Mouse (Mus musculus) limb, embryonic 12.5 days (tissue): ENCODE data around the gene Kras. TPM values are rescaled to one million over a fixed set of nuclear protein-coding genes. Genes with fewer than 3 reads are reported as not detected.

Experiments used
- ATAC-seq: fragments of 200-750 bp; cut with Nextera tagmentation; 2 replicates; pipeline ENCODE4 v1.8.0; 2017; ENCODE audit warnings: low read depth, moderate TSS enrichment; ENCODE audit not compliant: insufficient number of reproducible peaks, insufficient read depth, low FRiP score, low TSS enrichment
- H3K27ac ChIP-seq: fragments of 300-500 bp; sonication (generic); 2 replicates; pipeline ENCODE4 v1.5.1; 2016; ENCODE audit warnings: mild to moderate bottlenecking, moderate library complexity
- H3K27me3 ChIP-seq: fragments of 300-500 bp; sonication (generic); 2 replicates; pipeline ENCODE4 v1.6.1; 2016; ENCODE audit warnings: mild to moderate bottlenecking, moderate library complexity
- H3K36me3 ChIP-seq: fragments of 300-500 bp; sonication (generic); 2 replicates; pipeline ENCODE4 v1.6.1; 2016; ENCODE audit warnings: mild to moderate bottlenecking, moderate library complexity
- H3K4me1 ChIP-seq: fragments of 300-500 bp; sonication (generic); replicated peaks from 2 replicates; pipeline ENCODE4 v1.6.1; 2016
- H3K4me2 ChIP-seq: fragments of 300-500 bp; sonication (generic); 2 replicates; pipeline ENCODE4 v1.6.1; 2016; ENCODE audit warnings: mild to moderate bottlenecking, moderate library complexity
- H3K4me3 ChIP-seq: fragments of 300-500 bp; sonication (generic); replicated peaks from 2 replicates; pipeline ENCODE4 v1.5.1; 2016; ENCODE audit warnings: mild to moderate bottlenecking
- H3K9ac ChIP-seq: fragments of 300-500 bp; sonication (generic); replicated peaks from 2 replicates; pipeline ENCODE4 v1.6.1; 2016; ENCODE audit warnings: mild to moderate bottlenecking, moderate library complexity
- H3K9me3 ChIP-seq: fragments of 300-500 bp; sonication (generic); 2 replicates; pipeline ENCODE4 v1.6.1; 2016; ENCODE audit warnings: mild to moderate bottlenecking, moderate library complexity
- WGBS: fragments of 180-500 bp; shearing (Covaris S2); methylation state at CpG from one replicate; pipeline ENCODE4 v1.1.7; 2016; 5-methylcytosine and 5-hydroxymethylcytosine counted together
- polyA plus RNA-seq: library from polyadenylated mRNA; unstranded; fragments of >200 nt; fragmentation: Nextera tagmentation; extraction: Ambion mirVana; gene quantifications from 2 replicates; pipeline ENCODE4 v1.2.1, GENCODE M21; 2016

Kras gene
- 83.7 and 91.2 TPM in 2 replicates for polyA plus RNA-seq

DNA sequence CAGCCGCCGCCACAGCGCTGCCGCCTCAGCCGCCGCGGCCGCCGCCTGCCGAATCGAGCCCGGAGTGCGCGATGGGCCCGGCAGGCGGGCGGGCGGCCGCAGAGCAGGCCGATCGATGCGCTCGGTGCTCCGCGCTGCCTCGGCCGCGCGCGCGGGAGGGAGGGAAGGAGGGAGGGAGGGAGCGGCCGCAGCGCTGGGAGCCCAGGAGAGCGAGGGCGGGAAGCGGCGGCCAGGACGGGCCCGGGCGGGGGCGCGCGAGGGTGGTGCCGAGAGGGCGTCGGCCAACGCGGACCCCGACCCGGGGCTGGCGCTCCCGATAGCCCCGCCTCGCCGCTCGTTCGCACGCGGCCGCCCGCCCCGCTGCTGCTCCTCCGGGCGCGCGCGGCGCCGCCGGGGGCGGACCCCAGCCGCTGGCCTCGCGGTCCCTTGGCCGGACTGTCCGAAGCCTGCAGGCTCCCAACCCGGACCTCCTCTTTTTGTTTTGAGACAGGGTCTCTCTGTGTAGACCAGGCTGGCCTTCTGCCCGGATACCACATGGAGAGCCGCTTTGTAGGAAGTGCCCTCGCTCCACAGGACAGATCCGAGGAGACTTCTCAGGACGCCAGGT, at the start of gene Kras:
TSS of gene Kras (minus strand) at position 55 of the 607 bp plus-strand sequence.
- Histone ChIP-seq H3K4me1 (peaks cover 16% of the 10 kb centered on the region), H3K4me3 (peak within 1 kb of the TSS; percentile 98), H3K27me3 (peaks cover 4% of the 10 kb centered on the region; the same call in 1 of the 2 replicates), H3K9ac (peak within 1 kb of the TSS; percentile 98), H3K9me3 (no peaks in the 10 kb centered on the region), H3K27ac (peak within 1 kb of the TSS; percentile 81), H3K4me2 (peak within 1 kb of the TSS; percentile 79), H3K36me3 (peaks cover 10% of the 10 kb centered on the region)
- ATAC-seq, result peak; percentile 95
- WGBS, result under 1% methylated on average over 41 of the region's 83 CpGs

DNA sequence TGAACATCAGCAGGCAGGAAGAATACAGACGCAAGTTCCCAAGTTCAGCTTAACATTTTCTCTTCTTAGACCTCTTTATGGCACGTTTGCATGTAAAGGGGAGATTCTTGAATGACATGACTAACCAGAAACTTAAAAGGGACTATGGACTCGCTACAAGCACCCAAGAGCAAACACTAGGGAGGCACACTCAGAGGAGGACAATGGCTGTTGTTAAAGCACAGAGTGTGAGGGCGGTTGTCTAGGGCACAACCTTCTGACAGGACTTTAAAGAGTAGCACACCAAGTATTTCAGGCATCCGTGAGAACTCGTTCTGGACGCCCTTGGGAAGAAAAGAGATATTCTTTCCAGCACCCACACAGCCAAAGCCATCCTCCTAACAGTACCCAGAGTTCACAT, 47.6 kb upstream of the Kras start:
- no peak overlapping the region for H3K4me2 ChIP-seq
- no peak overlapping the region for H3K4me3 ChIP-seq
- no peaks in the 10 kb centered on the region for H3K27me3 ChIP-seq
- no peak for ATAC-seq
- no peak overlapping the region for H3K27ac ChIP-seq
- WGBS, result 81% methylated on average over 7 of the region's 7 CpGs
- no peak overlapping the region for H3K9ac ChIP-seq
- H3K4me1 ChIP-seq, result peaks cover 12% of the 10 kb centered on the region
- H3K9me3 ChIP-seq, result no peaks in the 10 kb centered on the region
- H3K36me3 ChIP-seq, result no peaks in the 10 kb centered on the region

DNA sequence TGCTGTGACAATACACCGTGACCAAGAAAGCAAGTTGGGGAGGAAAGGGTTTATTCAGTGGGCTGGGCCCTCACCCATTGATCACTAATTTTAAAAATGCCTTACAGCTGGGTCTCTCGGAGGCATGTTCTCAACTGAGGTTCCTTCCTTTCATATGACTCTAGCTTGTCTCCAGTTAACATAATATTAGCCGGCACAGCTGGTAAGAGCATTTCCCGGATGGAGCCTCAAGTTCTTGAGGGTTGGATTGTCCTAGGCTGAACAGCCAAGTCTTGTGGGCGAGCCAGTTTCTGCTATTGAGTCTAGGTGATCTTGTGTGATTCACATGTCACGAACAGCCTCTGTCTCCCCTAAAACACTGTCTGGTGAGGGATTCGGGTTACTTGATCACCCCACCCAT, 46.9 kb upstream of the Kras start:
- ATAC-seq, result no peak
- Histone ChIP-seq H3K9ac (no peak overlapping the region), H3K4me1 (peaks cover 13% of the 10 kb centered on the region), H3K4me2 (no peak overlapping the region), H3K9me3 (no peaks in the 10 kb centered on the region), H3K36me3 (no peaks in the 10 kb centered on the region), H3K27ac (no peak overlapping the region), H3K27me3 (no peaks in the 10 kb centered on the region), H3K4me3 (no peak overlapping the region)
- WGBS, result 79% methylated on average over 7 of the region's 7 CpGs

DNA sequence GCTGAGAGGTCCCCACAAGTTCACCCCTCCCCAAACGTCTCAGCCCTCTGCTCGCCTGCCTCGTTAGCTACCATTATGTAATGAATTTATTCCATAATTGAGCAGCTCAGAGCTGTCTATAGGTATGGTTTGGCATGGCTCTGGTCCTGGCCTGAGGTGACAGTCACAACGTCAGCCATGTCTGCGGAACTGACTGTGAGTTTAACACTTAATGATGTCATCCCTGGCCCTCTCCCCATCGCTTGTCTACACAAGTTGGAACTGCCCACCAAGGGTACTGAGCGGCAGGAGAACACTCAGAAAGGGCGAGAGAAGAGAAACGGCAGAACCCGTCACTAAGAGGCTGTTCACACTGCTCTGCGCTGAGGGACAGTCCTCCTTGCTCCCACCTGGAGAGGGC, 45.1 kb upstream of the Kras start:
- Histone ChIP-seq H3K4me3 (no peak overlapping the region), H3K36me3 (no peaks in the 10 kb centered on the region)
- no peak for ATAC-seq

DNA sequence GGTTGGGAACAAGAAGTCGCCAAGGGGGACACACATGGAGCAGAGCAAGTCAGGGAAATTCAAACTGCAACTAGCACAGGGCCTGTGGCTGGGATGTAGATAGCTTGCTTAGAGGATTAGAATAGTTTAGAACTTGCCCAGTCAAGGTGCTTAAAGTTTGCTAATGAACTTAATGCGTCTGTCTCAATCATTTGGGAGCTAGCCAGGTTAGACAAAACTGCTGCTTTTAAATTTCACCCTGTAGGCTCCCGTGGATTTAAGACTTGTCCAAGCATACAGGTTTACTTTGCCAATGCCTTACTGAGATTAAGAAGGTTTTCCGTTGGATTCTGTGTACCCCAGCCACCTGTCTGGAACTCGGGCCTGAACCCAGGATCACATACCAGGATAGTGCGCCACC, 43.1 kb upstream of the Kras start:
- Histone ChIP-seq H3K36me3 (no peaks in the 10 kb centered on the region), H3K4me1 (peaks cover 32% of the 10 kb centered on the region), H3K27me3 (no peaks in the 10 kb centered on the region), H3K4me3 (no peak overlapping the region), H3K9me3 (no peaks in the 10 kb centered on the region), H3K4me2 (no peak overlapping the region), H3K9ac (no peak overlapping the region), H3K27ac (no peak overlapping the region)
- ATAC-seq, result no peak
- 83% methylated on average over 6 of the region's 6 CpGs for WGBS

More for the DNA sequence above, 45.1 kb upstream of the Kras start:
- H3K9me3 ChIP-seq, result no peaks in the 10 kb centered on the region
- no peak overlapping the region for H3K9ac ChIP-seq
- no peaks in the 10 kb centered on the region for H3K27me3 ChIP-seq
- 70% methylated on average over 11 of the region's 11 CpGs for WGBS
- H3K4me1 ChIP-seq, result peaks cover 20% of the 10 kb centered on the region
- no peak overlapping the region for H3K27ac ChIP-seq
- no peak overlapping the region for H3K4me2 ChIP-seq

DNA sequence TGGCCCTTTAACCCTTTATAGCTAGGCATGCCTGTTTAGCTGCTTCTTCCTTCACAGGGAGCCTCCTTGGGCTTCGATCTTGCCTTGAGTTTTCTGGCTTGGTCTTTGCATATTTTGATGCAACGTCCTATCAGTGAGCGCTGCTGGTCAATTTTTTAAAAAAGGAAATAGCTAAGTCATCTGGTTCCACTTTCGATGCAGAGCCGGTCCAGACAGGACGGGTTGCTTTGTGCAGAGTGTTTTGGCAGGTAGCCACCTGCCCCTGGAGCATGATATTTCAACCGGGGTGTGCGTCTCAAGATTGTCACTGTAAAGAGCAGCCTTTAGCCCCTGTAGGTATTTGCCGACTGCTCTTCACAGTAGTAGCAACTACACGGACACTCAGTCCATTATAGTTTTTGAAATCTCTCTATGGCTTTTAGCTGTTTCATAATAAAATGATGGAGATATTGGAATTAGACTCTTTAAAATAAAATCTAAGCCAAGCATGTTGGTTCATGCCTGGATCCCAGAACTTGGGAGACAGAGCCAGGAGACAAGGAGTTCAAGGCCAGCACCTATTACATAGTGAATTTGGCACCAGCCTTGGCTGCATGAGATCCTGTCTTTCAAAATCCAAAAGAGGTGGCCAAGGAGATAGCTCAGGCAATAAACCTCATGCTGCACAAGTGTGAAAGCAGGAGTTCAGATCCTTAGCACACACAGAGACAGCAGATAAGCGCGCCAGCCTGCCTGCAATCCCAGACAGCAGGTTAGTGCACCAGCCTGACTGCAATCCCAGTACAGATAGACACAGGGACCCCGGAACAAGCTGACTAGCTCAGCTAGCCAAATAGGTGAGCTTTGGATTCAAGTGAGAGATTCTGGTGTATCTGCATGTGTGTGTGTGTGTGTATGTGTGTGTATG, 41.6 kb upstream of the Kras start:
- Histone ChIP-seq H3K27ac (peak overlapping the region; percentile 46), H3K27me3 (no peaks in the 10 kb centered on the region), H3K9ac (no peak overlapping the region), H3K36me3 (no peaks in the 10 kb centered on the region), H3K4me3 (no peak overlapping the region), H3K4me2 (0 out of 2 replicates have a peak overlapping the region, but pooled peaks have one; percentile 1), H3K9me3 (no peaks in the 10 kb centered on the region), H3K4me1 (peaks cover 26% of the 10 kb centered on the region)
- peak; percentile 50; the same call in 1 of the 2 replicates for ATAC-seq
- 48% methylated on average over 13 of the region's 13 CpGs for WGBS

DNA sequence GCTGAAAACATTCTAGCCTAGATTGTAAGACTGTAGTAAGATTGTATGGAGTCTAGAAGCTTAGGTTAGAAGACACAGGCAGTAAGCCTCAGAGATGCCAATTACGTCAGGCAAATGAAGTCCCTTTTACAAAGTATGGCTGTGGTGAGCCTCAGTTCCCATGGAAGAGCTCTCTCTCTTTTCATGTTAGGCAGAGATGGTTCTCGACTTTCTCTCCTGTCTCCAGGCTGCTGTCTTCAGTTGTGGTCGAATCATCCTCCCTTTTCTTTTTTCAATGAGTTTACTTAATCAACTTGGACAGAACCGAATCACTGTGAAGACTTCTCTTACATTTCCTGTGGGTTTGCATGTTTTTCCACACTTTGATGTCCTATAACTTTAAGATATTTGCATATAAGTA, 35.6 kb upstream of the Kras start:
- Histone ChIP-seq H3K4me2 (no peak overlapping the region), H3K9me3 (no peaks in the 10 kb centered on the region), H3K4me3 (no peak overlapping the region), H3K36me3 (no peaks in the 10 kb centered on the region), H3K27me3 (no peaks in the 10 kb centered on the region), H3K27ac (no peak overlapping the region), H3K9ac (no peak overlapping the region), H3K4me1 (peaks cover 12% of the 10 kb centered on the region; the same call in 1 of the 2 replicates)
- ATAC-seq, result no peak
- 81% methylated on average over 4 of the region's 4 CpGs for WGBS

DNA sequence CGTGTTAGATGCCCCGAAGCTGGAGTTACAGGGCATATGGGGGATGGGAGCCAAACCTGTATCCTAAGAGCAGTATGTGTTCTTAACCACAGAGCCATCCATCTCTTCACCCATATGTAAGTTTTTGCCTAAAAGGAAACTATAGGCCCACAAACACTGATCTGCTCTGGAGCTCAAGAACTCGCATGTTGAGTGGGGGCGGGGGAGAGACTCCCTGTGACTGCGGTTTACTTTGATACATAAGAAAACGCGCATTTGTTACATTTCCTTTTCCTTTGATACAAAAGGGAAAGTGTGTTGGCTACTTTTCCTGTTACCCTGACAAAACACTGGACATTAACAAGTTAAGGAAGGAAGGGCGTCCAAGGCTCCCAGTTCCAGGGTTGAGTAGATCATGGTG, 34.2 kb upstream of the Kras start:
- Histone ChIP-seq H3K4me1 (peaks cover 7% of the 10 kb centered on the region; the same call in 1 of the 2 replicates), H3K4me2 (no peak overlapping the region), H3K27ac (no peak overlapping the region), H3K4me3 (no peak overlapping the region), H3K27me3 (no peaks in the 10 kb centered on the region), H3K9me3 (no peaks in the 10 kb centered on the region), H3K9ac (no peak overlapping the region), H3K36me3 (no peaks in the 10 kb centered on the region)
- no peak for ATAC-seq
- 93% methylated on average over 8 of the region's 8 CpGs for WGBS

DNA sequence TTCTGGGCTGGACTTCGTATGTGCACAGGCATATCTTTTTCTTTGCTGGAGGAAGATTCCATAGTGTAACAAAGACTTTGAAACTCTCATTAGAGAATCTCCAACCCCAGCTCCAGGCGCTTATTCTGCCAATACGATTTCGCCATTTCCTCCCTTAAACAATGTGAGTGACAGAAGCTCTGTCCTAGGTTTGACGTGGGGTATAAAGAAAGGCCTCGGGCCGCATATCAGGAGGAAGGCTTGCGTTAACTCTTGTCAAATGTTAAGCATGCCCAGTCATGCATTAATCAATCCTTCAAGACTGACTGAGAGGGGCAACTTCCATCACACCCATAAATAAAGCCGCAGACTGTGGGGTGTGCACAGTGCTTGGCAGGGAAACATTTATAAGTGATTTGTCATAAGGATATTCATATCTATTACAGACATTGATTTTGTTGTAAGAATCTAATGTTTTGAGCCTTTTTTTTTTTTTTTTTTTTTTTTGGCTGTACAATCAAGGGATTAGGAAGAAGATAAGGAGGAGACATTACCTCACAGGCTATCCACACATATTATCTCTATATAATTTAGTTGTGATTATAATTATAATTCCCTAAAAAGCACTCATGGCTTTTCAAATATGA, 27.2 kb upstream of the Kras start:
- 67% methylated on average over 9 of the region's 9 CpGs for WGBS
- Histone ChIP-seq H3K36me3 (no peaks in the 10 kb centered on the region), H3K27me3 (peaks cover 5% of the 10 kb centered on the region; the same call in 1 of the 2 replicates), H3K4me2 (no peak overlapping the region), H3K9me3 (no peaks in the 10 kb centered on the region), H3K4me3 (no peak overlapping the region), H3K9ac (no peak overlapping the region), H3K4me1 (peaks cover 10% of the 10 kb centered on the region), H3K27ac (no peak overlapping the region)
- ATAC-seq, result no peak

DNA sequence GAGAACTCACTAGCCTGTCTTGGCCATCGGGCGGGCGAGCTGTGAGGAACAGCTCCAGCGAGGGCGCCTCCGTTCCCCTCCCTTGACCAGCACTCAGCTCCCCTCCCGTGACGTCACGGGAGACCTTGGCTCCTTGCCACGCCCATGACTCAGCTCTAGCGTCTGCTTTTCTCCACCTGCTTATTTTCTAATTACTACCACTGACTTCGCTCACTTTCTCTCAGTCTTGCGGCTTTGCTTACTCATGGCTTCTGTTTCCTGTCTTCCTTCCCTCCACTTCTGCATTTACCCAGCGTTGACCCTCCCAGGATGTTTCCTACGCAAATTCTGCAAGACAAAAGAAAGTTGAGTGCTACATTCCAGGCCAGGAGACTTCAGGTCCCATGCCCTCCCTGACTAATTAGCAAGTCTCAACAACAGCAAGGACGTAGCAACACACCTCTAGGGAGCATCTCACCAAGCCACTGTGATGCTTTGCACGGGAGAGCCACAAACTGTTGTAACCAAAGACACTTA, 26.3 kb upstream of the Kras start:
- WGBS, result 4% methylated on average over 17 of the region's 17 CpGs

More for the DNA sequence above, 26.3 kb upstream of the Kras start:
- ATAC-seq, result no peak
- Histone ChIP-seq H3K9ac (no peak overlapping the region), H3K9me3 (no peaks in the 10 kb centered on the region), H3K27ac (no peak overlapping the region), H3K4me2 (peak overlapping the region; percentile 46), H3K4me1 (peaks cover 10% of the 10 kb centered on the region), H3K36me3 (no peaks in the 10 kb centered on the region), H3K4me3 (peak overlapping the region; percentile 12; the same call in 1 of the 2 replicates), H3K27me3 (peaks cover 5% of the 10 kb centered on the region; the same call in 1 of the 2 replicates)
